ENCODE assay signal across 9 mouse cellular contexts in the genomic region with DNA sequence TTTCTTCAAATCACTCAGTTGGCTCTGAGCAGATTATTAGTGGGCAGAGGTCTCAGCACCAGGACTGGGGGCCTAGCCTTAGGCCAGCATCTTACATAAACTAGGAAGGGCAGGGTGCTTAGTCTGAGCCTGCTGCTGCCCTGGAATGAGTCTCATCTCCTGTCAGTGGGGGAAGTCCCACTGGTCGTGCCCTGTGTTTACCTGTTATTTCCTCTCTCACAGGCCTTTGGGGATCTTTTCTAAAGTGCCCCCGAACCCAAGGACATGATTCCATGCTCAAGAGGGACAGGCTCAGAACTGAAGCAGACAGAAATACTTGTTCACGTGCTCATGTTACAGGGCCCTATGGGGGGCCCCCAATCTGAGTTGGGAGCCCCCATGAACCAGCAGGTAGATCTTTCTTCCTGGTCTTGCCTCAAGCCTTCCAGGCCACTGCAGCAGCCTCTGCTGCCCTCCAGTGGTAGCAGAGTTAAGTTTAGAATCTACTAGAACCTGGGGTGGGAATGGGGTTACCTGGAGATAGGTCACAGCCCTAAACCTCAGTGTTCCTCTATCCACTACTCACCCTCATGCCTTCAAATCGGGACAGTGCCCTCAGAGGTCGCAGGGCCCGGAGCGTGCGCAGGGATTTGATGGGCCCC. TPM values are rescaled to one million over a fixed set of nuclear protein-coding genes. Genes with fewer than 3 reads are reported as not detected.
DNase-seq lines count a peak whose midpoint lies in the region; ATAC-seq and TF ChIP-seq lines count a peak whose summit lies in the region.
"Had no signal": no experiment of that assay in that cellular context is flagged by ENCODE, and none has a peak within 500 bp of the region (broad histone marks: within the 10 kb centered on the region; RNA-seq: fewer than 3 reads in every experiment).

No protein-coding gene starts in this region.

- H3K4me2 ChIP-seq in hindbrain, embryonic 11.5 days (replicated peaks; ENCODE audit: low read depth, low read length), result no peak overlapping the region
- no peak overlapping the region for H3K4me2 ChIP-seq in hindbrain, embryonic 16.5 days (ENCODE audit: low read length)
- no peak overlapping the region for H3K4me2 ChIP-seq in midbrain, postnatal 0 days (ENCODE audit: low read depth, low read length, poor library complexity, severe bottlenecking)
- H3K4me2 ChIP-seq: lung, embryonic 15.5 days had no signal

- no peaks in the 10 kb centered on the region for H3K4me1 ChIP-seq in hindbrain, embryonic 11.5 days (replicated peaks; ENCODE audit: control insufficient read depth, insufficient read depth, low read length)
- no peaks in the 10 kb centered on the region for H3K4me1 ChIP-seq in hindbrain, embryonic 16.5 days (ENCODE audit: control insufficient read depth, insufficient read depth, low read depth, low read length)
- H3K4me1 ChIP-seq in midbrain, postnatal 0 days (ENCODE audit: insufficient read depth, low read length), result no peaks in the 10 kb centered on the region

- DNase-seq in hindbrain, embryonic 11.5 days (ENCODE audit: low spot score), result peak; percentile 61
- DNase-seq in WW6 (ENCODE audit: low read depth, low spot score), result peak; percentile 47
- peak; percentile 80 for DNase-seq in heart, postnatal 4 days
- DNase-seq in layer of hippocampus, postnatal 14 days (ENCODE audit: low spot score in 2 of 2), result peak; percentile 60
- peak; percentile 56 for DNase-seq in midbrain, postnatal 0 days (ENCODE audit: low spot score)
- peak; percentile 82 for DNase-seq in testis, postnatal 10 days (ENCODE audit: low spot score)

- H3K36me3 ChIP-seq in hindbrain, embryonic 11.5 days (ENCODE audit: control insufficient read depth, insufficient read depth, low read length), result no peaks in the 10 kb centered on the region
- H3K36me3 ChIP-seq in hindbrain, embryonic 16.5 days (ENCODE audit: control insufficient read depth, insufficient read depth, low read length), result no peaks in the 10 kb centered on the region
- H3K36me3 ChIP-seq in midbrain, postnatal 0 days (ENCODE audit: insufficient read depth, low read length), result no peaks in the 10 kb centered on the region
- H3K36me3 ChIP-seq: lung, embryonic 15.5 days had no signal

- no peak overlapping the region for H3K4me3 ChIP-seq in hindbrain, embryonic 11.5 days (ENCODE audit: low read depth, low read length)
- H3K4me3 ChIP-seq in hindbrain, embryonic 16.5 days (ENCODE audit: low read length), result no peak overlapping the region
- H3K4me3 ChIP-seq in midbrain, postnatal 0 days (ENCODE audit: low read depth, low read length), result no peak overlapping the region
- H3K4me3 ChIP-seq: lung, embryonic 15.5 days had no signal

- no peaks in the 10 kb centered on the region for H3K27me3 ChIP-seq in hindbrain, embryonic 11.5 days (ENCODE audit: control insufficient read depth, insufficient read depth, low read length)
- no peaks in the 10 kb centered on the region for H3K27me3 ChIP-seq in hindbrain, embryonic 16.5 days (replicated peaks; ENCODE audit: control insufficient read depth, insufficient read depth, low read length)
- no peaks in the 10 kb centered on the region for H3K27me3 ChIP-seq in midbrain, postnatal 0 days (ENCODE audit: insufficient read depth, low read length)
- H3K27me3 ChIP-seq: lung, embryonic 15.5 days had no signal

- H3K9ac ChIP-seq in hindbrain, embryonic 11.5 days (ENCODE audit: low read depth, low read length), result no peak overlapping the region
- H3K9ac ChIP-seq in hindbrain, embryonic 16.5 days (ENCODE audit: low read depth, low read length), result no peak overlapping the region
- H3K9ac ChIP-seq in midbrain, postnatal 0 days (replicated peaks; ENCODE audit: low read length, poor library complexity, severe bottlenecking), result no peak overlapping the region
- H3K9ac ChIP-seq: lung, embryonic 15.5 days had no signal

- H3K9me3 ChIP-seq in hindbrain, embryonic 11.5 days (ENCODE audit: control insufficient read depth, low read length), result no peaks in the 10 kb centered on the region
- no peaks in the 10 kb centered on the region for H3K9me3 ChIP-seq in hindbrain, embryonic 16.5 days (ENCODE audit: control insufficient read depth, low read length)
- no peaks in the 10 kb centered on the region for H3K9me3 ChIP-seq in midbrain, postnatal 0 days (ENCODE audit: low read length)
- H3K9me3 ChIP-seq: lung, embryonic 15.5 days had no signal

- ATAC-seq in hindbrain, embryonic 11.5 days (ENCODE audit: low FRiP score), result no peak
- ATAC-seq in hindbrain, embryonic 16.5 days, result no peak
- ATAC-seq in common myeloid progenitor, adult 5-6 weeks (replicated peaks; ENCODE audit: low read depth, poor library complexity, severe bottlenecking), result peak; percentile 62
- no peak for ATAC-seq in midbrain, postnatal 0 days (ENCODE audit: low FRiP score)

- H3K27ac ChIP-seq in hindbrain, embryonic 11.5 days (ENCODE audit: low read depth, low read length), result no peak overlapping the region
- no peak overlapping the region for H3K27ac ChIP-seq in hindbrain, embryonic 16.5 days (ENCODE audit: low read depth, low read length)
- H3K27ac ChIP-seq in midbrain, postnatal 0 days (ENCODE audit: low read depth, low read length), result no peak overlapping the region
- H3K27ac ChIP-seq: lung, embryonic 15.5 days had no signal

- peak; percentile 79 for TF ChIP-seq CTCF in midbrain, postnatal 0 days (IDR thresholded peaks at IDR 0.05)

- WGBS in hindbrain, embryonic 11.5 days, result 74% methylated on average over 8 of the region's 8 CpGs
- 77% methylated on average over 8 of the region's 8 CpGs for WGBS in hindbrain, embryonic 16.5 days
- WGBS in midbrain, postnatal 0 days, result 65% methylated on average over 8 of the region's 8 CpGs

RNA-seq across cellular contexts. Expression of gene Cd79b, which starts 11.1 kb away (rescaled TPM):
- 0.91 and 1.9 TPM in 2 replicates for polyA plus RNA-seq in hindbrain, embryonic 11.5 days (2014; fragmentation: Nextera tagmentation; extraction: Ambion mirVana)
- polyA plus RNA-seq in hindbrain, embryonic 16.5 days (2015; fragmentation: Nextera tagmentation; extraction: Ambion mirVana), result 0.85 and 1.5 TPM in 2 replicates
- total RNA-seq in common myeloid progenitor, adult 5-6 weeks (2017), result 16.6 and 19.8 TPM in 2 replicates
- total RNA-seq in heart, postnatal 4 days (2021), result 1 to 10 TPM; 1.2 to 2.1 TPM
- under 1 TPM; 0.43 to 0.67 TPM for total RNA-seq in layer of hippocampus, postnatal 14 days (2021)
- 0.38 and 1.9 TPM in 2 replicates for total RNA-seq in midbrain, postnatal 0 days (2014; rRNA removed)
- polyA plus RNA-seq in midbrain, postnatal 0 days (2015; fragmentation: Nextera tagmentation; extraction: Ambion mirVana), result 1.1 and 1.2 TPM in 2 replicates

RNA-seq across cellular contexts. Expression of gene Gh, which starts 24.0 kb away (rescaled TPM):
- polyA plus RNA-seq in hindbrain, embryonic 11.5 days (2014; fragmentation: Nextera tagmentation; extraction: Ambion mirVana), result not detected in 2 replicates
- polyA plus RNA-seq in hindbrain, embryonic 16.5 days (2015; fragmentation: Nextera tagmentation; extraction: Ambion mirVana), result 0.61 TPM in 1 of 2 replicates, not detected in the other
- not detected in 2 replicates for total RNA-seq in common myeloid progenitor, adult 5-6 weeks (2017)
- total RNA-seq in heart, postnatal 4 days (2021), result not detected
- not detected for total RNA-seq in layer of hippocampus, postnatal 14 days (2021)
- 1.3 TPM in 1 of 2 replicates, not detected in the other for total RNA-seq in midbrain, postnatal 0 days (2014; rRNA removed)
- not detected in 2 replicates for polyA plus RNA-seq in midbrain, postnatal 0 days (2015; fragmentation: Nextera tagmentation; extraction: Ambion mirVana)
- polyA plus RNA-seq: lung, embryonic 15.5 days had no signal

RNA-seq across cellular contexts. Expression of gene Scn4a, which starts 27.4 kb away (rescaled TPM):
- polyA plus RNA-seq in hindbrain, embryonic 11.5 days (2014; fragmentation: Nextera tagmentation; extraction: Ambion mirVana), result 0.05 TPM in 1 of 2 replicates, not detected in the other
- 0.06 TPM in 1 of 2 replicates, not detected in the other for polyA plus RNA-seq in hindbrain, embryonic 16.5 days (2015; fragmentation: Nextera tagmentation; extraction: Ambion mirVana)
- 0.05 TPM in 1 of 2 replicates, not detected in the other for total RNA-seq in common myeloid progenitor, adult 5-6 weeks (2017)
- total RNA-seq in heart, postnatal 4 days (2021), result 1 to 10 TPM; 2.5 to 3.5 TPM
- total RNA-seq in layer of hippocampus, postnatal 14 days (2021), result not detected
- 0.05 TPM in 1 of 2 replicates, not detected in the other for total RNA-seq in midbrain, postnatal 0 days (2014; rRNA removed)
- polyA plus RNA-seq in midbrain, postnatal 0 days (2015; fragmentation: Nextera tagmentation; extraction: Ambion mirVana), result 0.02 TPM in 1 of 2 replicates, not detected in the other

RNA-seq across cellular contexts. Expression of gene Prr29, which starts 39.6 kb away (rescaled TPM):
- polyA plus RNA-seq in hindbrain, embryonic 11.5 days (2014; fragmentation: Nextera tagmentation; extraction: Ambion mirVana), result not detected in 2 replicates
- not detected in 2 replicates for polyA plus RNA-seq in hindbrain, embryonic 16.5 days (2015; fragmentation: Nextera tagmentation; extraction: Ambion mirVana)
- not detected in 2 replicates for total RNA-seq in common myeloid progenitor, adult 5-6 weeks (2017)
- under 1 TPM; 0.41 to 0.52 TPM for total RNA-seq in heart, postnatal 4 days (2021)
- under 1 TPM in 1 of 2 experiments, not detected in 1; 0.74 TPM for total RNA-seq in layer of hippocampus, postnatal 14 days (2021)
- 0.33 and 1.6 TPM in 2 replicates for total RNA-seq in midbrain, postnatal 0 days (2014; rRNA removed)
- 0.38 TPM in 1 of 2 replicates, not detected in the other for polyA plus RNA-seq in midbrain, postnatal 0 days (2015; fragmentation: Nextera tagmentation; extraction: Ambion mirVana)

RNA-seq across cellular contexts. Expression of gene Tcam1, which starts 49.2 kb away (rescaled TPM):
- 0.08 and 0.35 TPM in 2 replicates for polyA plus RNA-seq in hindbrain, embryonic 11.5 days (2014; fragmentation: Nextera tagmentation; extraction: Ambion mirVana)
- polyA plus RNA-seq in hindbrain, embryonic 16.5 days (2015; fragmentation: Nextera tagmentation; extraction: Ambion mirVana), result 0.06 and 0.14 TPM in 2 replicates
- 3.1 and 3.3 TPM in 2 replicates for total RNA-seq in common myeloid progenitor, adult 5-6 weeks (2017)
- total RNA-seq in heart, postnatal 4 days (2021), result not detected
- total RNA-seq in layer of hippocampus, postnatal 14 days (2021), result under 1 TPM; 0.21 to 0.29 TPM
- total RNA-seq in midbrain, postnatal 0 days (2014; rRNA removed), result 0.22 and 0.24 TPM in 2 replicates
- 0.10 and 0.20 TPM in 2 replicates for polyA plus RNA-seq in midbrain, postnatal 0 days (2015; fragmentation: Nextera tagmentation; extraction: Ambion mirVana)
